Mouse (Mus musculus): Measurements from ENCODE around the gene Atxn7l1. TPM values are rescaled to one million over a fixed set of nuclear protein-coding genes. Genes with fewer than 3 reads are reported as not detected.
"Not testable (repeated sequence)": the region's sequence is repeated elsewhere in the genome, so short reads cannot be mapped to it uniquely, and the experiment has no call there.

The Atxn7l1 gene
- total RNA-seq, 2 experiments from 2014 or later, result 26.5 to 29.5 TPM

GRCm38 (mm10) chr12:33153131-33153530, 5.6 kb downstream of the Atxn7l1 start:
- DNase-seq, result no peak

DNA sequence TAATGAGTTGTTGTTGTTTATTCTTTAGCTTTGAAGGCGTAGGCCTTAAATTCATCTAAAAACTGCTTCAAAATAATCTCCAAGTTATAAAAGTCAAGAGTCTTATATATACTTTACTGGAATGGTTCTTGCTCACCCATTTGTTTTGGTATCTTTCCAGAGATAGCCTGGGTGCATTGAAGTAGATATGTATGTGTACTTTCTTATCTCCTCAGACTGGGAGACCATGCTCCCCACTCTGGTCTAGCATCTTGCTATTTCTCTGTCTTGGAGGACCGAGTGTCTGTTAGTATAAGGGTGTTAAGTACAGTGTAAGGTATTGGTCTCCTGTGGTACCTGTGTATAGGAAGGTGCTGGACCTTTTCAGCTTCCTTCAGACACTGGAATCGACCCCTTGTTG, 6.4 kb downstream of the Atxn7l1 start:
- no peak for DNase-seq

GRCm38 (mm10) chr12:33154732-33155131, 7.2 kb downstream of the Atxn7l1 start:
- DNase-seq, result no peak

GRCm38 (mm10) chr12:33156334-33157018, 9.0 kb downstream of the Atxn7l1 start:
- no peak for DNase-seq

GRCm38 (mm10) chr12:33158256-33158655, 10.8 kb downstream of the Atxn7l1 start:
- no peak for DNase-seq

- no peak for DNase-seq
Measured at GRCm38 (mm10) chr12:33160406-33160805, 12.9 kb downstream of the Atxn7l1 start.

GRCm38 (mm10) chr12:33162541-33162940, 15.0 kb downstream of the Atxn7l1 start:
- DNase-seq, result no peak

- not testable (repeated sequence) for DNase-seq
Measured at GRCm38 (mm10) chr12:33164019-33164418, 16.5 kb downstream of the Atxn7l1 start.

DNA sequence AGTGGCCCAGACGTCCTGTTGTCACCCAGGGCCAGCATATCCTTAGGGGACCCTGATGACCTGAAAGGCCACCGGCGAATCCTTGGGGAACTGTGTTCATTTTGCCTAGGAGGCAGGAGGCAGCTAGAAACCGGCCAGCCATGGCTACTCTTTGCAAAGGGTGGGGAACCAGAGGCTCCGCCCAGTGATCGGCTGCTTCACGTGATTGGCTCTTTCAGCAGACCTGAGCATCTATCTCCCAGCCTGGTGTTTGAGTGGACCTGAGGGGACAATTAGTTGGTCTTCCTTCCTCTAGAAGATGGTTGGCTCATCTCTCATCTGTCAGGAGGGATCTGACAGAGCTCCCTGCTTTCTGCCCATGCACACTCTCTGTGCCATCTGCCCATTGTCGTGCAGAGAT, 19.2 kb downstream of the Atxn7l1 start:
- DNase-seq, result no peak

GRCm38 (mm10) chr12:33167545-33167944, 20.1 kb downstream of the Atxn7l1 start:
- no peak for DNase-seq

- DNase-seq, result no peak
Measured at GRCm38 (mm10) chr12:33168491-33168890, 21.0 kb downstream of the Atxn7l1 start.

DNA sequence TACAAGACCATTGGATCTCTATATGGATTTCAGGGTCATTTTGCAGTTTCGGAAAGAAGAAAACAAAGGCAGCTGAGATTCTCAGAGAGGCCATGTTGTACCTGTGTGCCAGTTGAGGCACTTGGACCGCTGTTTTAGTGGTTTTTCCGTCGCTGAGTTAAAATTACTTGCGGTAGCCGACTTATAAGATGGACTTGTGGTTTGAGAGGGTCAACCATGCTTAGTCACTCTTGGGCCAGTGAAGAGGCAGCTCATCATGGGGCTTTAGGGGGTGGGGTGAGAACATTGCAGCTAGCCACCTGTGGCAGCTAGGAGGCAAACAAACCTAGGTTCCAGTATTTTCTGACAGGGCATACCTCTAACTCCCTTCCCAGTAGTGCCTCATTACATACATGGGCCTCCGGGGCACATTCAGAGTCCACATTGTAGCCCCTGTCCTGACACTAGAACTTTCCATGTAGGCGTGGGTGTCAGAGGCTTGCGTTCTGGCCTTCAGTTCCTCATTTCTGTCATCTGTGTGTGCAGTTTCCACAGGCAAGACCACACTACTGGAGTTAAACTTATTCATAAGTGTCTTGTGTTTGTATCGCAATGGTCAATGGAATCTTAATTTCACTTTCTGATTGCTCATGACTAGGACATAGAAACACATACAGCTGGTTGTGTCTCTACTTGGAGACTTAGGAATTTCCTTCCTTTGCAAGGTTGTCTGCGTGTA, 22.4 kb downstream of the Atxn7l1 start:
- no peak for DNase-seq

GRCm38 (mm10) chr12:33170822-33171221, 23.3 kb downstream of the Atxn7l1 start:
- no peak for DNase-seq

GRCm38 (mm10) chr12:33172926-33173325, 25.4 kb downstream of the Atxn7l1 start:
- DNase-seq, result no peak

- DNase-seq, result no peak
Measured at GRCm38 (mm10) chr12:33173720-33174141, 26.2 kb downstream of the Atxn7l1 start.

DNA sequence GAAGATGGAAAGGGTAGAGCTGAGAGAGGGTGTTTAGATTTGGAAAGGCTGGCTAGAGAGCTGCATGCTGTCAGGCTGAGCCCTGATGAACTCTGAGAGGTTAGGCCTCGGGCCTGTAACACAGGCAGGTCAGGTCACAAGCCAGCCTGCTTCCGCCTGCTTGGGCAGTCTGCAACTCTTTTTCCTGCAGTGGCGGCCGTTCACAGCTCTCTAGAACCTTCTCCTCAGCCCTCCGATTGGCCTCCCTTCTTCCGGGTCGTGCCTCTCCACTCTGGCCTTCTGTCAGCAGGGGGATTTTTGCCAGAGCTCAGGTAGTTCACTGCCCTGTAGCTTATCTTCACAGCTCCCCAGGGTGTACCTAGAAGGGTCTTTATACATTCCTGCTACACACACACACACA, 26.7 kb downstream of the Atxn7l1 start:
- peak in 1 of 2 experiments; percentile 23 for DNase-seq

DNA sequence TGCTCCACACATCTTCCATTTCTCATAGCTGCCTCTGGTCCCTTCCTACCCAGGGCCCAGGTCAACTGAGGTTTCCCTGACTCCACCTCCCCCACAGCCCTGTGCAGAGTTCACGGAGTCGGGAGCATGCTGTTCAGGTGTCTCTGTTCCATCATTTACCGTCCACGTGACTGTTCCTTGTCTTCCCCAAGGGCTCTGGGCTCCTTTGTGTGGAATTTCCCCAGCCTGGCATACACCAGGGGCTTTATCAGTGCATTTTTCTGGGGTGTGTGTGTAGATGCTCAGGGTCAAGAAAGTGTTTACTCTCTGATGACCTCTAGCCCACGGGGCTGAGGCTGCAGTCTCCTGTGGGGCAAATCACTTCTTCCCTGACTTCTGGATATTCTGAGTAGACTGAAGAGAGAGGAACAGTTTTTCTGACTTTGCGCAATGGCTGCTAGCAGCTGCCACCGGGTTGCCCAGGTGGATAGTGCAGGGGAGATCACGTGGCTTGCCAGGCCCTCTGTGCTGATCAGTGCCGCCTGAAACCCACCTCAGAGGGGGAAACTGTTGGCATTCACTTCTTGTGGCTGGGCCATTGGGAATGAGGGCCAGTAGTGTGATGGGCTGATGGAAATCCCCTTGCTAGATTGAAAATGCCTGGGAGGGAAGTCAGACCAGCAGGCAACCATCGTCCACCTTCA, 27.3 kb downstream of the Atxn7l1 start:
- no peak for DNase-seq

DNA sequence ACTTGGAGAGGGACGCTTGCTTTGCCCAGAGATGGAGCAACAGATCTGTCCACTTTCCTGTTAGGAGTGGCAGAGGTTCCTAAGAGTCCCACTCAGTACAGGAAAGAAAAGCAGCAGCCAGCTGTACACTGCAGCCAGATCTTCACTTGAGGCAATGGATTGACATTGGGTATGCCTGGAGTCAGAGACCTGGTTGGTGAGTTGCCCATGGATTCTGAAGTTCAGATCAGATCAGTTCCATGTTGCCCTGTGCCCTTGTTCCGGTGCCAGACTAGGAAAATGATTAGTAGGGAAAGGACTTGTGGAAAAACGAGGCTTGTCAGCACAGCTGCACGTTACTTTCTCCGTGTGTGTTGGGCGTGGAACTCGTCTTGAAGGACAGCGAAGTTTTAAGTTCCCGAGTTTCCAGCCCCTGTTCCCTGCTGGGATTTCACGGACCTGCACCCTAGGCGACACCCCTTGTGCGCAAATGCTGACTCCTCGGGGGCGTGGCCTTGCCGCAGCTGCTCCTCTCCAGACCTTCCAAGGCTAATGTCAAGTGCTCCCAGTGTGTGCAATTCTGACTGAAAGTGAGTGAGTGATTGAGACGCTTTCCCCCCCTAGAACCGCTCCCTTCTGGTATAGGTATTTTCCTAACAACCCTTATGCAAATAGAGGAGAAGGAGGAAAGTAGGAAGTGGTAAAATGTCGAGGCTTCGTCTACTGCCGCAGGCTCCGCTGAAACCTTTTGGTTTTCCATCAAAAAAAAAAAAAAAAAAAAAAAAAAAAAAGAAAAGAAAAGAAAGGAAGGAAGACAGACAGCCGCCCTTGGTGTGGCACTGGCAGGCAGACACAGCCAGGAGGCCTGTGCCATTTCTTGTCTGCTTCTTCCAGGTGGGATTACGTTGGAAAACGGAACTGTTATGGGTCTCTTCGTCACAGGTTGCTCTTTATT, 28.4 kb downstream of the Atxn7l1 start:
- DNase-seq, result peak; percentile 91 to 92

- DNase-seq, result peak; percentile 32 to 45
Measured at GRCm38 (mm10) chr12:33176555-33176900, 29.0 kb downstream of the Atxn7l1 start.

- no peak for DNase-seq
Measured at GRCm38 (mm10) chr12:33180421-33180820, 32.9 kb downstream of the Atxn7l1 start.

- no peak for DNase-seq
Measured at GRCm38 (mm10) chr12:33181875-33182274, 34.4 kb downstream of the Atxn7l1 start.

Measured in adrenal gland, postnatal 36 days (tissue).